Mouse (Mus musculus) stomach, postnatal 0 days (tissue): Measurements from ENCODE around the gene Mrps16. TPM values are rescaled to one million over a fixed set of nuclear protein-coding genes. Genes with fewer than 3 reads are reported as not detected.

Source experiments
- ATAC-seq: fragments of 200-750 bp; cut with Nextera tagmentation; 2 replicates; pipeline ENCODE4 v1.8.0; 2017; ENCODE audit not compliant: low FRiP score, low TSS enrichment
- DNase-seq: peaks from one replicate; pipeline ENCODE4 v3.0.0-alpha.2; 2016; ENCODE audit warnings: low spot score
- H3K27ac ChIP-seq: fragments of 300-500 bp; sonication (generic); replicated peaks from 2 replicates; pipeline ENCODE4 v1.5.1; 2014; ENCODE audit warnings: mild to moderate bottlenecking, control low read depth
- H3K27me3 ChIP-seq: fragments of 300-500 bp; sonication (generic); 2 replicates; pipeline ENCODE4 v1.6.1; 2014; ENCODE audit warnings: low read length; ENCODE audit not compliant: control insufficient read depth, insufficient read depth
- H3K36me3 ChIP-seq: fragments of 300-500 bp; sonication (generic); 2 replicates; pipeline ENCODE4 v1.6.1; 2014; ENCODE audit warnings: low read length, mixed read lengths; ENCODE audit not compliant: control insufficient read depth, insufficient read depth
- H3K4me1 ChIP-seq: fragments of 300-500 bp; sonication (generic); replicated peaks from 2 replicates; pipeline ENCODE4 v1.6.1; 2014; ENCODE audit warnings: antibody characterized with exemption; ENCODE audit not compliant: control insufficient read depth, insufficient read depth
- H3K4me2 ChIP-seq: fragments of 300-500 bp; sonication (generic); replicated peaks from 2 replicates; pipeline ENCODE4 v1.6.1; 2014; ENCODE audit warnings: low read depth, mild to moderate bottlenecking, control low read depth, moderate library complexity
- H3K4me3 ChIP-seq: fragments of 300-500 bp; sonication (generic); 2 replicates; pipeline ENCODE4 v1.5.1; 2014; ENCODE audit warnings: low read depth, low read length, control low read depth
- H3K9ac ChIP-seq: fragments of 300-500 bp; sonication (generic); 2 replicates; pipeline ENCODE4 v1.6.1; 2014; ENCODE audit warnings: mild to moderate bottlenecking, low read length, control low read depth, mixed read lengths
- H3K9me3 ChIP-seq: fragments of 300-500 bp; sonication (generic); 2 replicates; pipeline ENCODE4 v1.6.1; 2016; ENCODE audit warnings: low read length; ENCODE audit not compliant: control insufficient read depth
- CTCF ChIP-seq: IDR thresholded peaks from 2 replicates; pipeline ENCODE4 v1.5.1; 2016; ENCODE audit warnings: antibody characterized with exemption, low read depth, mild to moderate bottlenecking, moderate library complexity
- EP300 ChIP-seq: optimal IDR thresholded peaks from 2 replicates; pipeline ENCODE3; 2016; ENCODE audit warnings: antibody characterized with exemption
- WGBS: fragments of 180-500 bp; shearing (Covaris S2); extraction: QIAGEN DNeasy Blood & Tissue Kit; methylation state at CpG from one replicate; pipeline ENCODE4 v1.1.7; 2014; 5-methylcytosine and 5-hydroxymethylcytosine counted together
- polyA plus RNA-seq: library from polyadenylated mRNA; unstranded; fragments of >200 nt; fragmentation: Nextera tagmentation; extraction: Ambion mirVana; gene quantifications from 2 replicates; pipeline ENCODE4 v1.2.1, GENCODE M21; 2015

The Mrps16 gene
- polyA plus RNA-seq, 1 experiment from 2014 or later = 77.4 TPM

DNA sequence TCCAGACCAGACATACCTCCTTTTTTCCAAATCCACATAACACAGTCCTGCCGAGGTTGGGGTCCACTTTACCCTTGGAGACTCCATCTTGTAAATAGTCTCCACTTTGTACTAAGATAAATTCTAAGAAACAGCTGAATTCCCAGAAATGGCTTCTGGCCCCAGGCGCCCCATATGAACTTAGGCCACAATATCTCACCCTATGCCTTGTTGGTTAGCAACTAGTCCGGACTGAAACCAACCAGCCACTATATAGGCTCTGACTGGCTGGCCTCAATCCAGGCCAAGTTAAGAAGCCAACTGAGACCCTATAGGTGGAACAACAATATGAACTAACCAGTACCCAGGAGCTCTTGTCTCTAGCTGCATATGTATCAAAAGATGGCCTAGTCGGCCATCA lies 1.1 kb downstream of the Mrps16 start:
- Histone ChIP-seq H3K4me2 (no peak overlapping the region; the same call in 1 of the 2 replicates), H3K9me3 (no peaks in the 10 kb centered on the region), H3K4me1 (0 out of 2 replicates have a peak, but pooled peaks cover 4% of the 10 kb centered on the region), H3K27ac (no peak overlapping the region), H3K36me3 (0 out of 2 replicates have a peak, but pooled peaks cover 5% of the 10 kb centered on the region), H3K27me3 (no peaks in the 10 kb centered on the region), H3K4me3 (no peak overlapping the region; the same call in 1 of the 2 replicates), H3K9ac (no peak overlapping the region)
- DNase-seq (no peak), ATAC-seq (no peak)
- TF ChIP-seq EP300 = no peak
- TF ChIP-seq CTCF = no peak
- 79% methylated on average over 4 of the region's 4 CpGs for WGBS

DNA sequence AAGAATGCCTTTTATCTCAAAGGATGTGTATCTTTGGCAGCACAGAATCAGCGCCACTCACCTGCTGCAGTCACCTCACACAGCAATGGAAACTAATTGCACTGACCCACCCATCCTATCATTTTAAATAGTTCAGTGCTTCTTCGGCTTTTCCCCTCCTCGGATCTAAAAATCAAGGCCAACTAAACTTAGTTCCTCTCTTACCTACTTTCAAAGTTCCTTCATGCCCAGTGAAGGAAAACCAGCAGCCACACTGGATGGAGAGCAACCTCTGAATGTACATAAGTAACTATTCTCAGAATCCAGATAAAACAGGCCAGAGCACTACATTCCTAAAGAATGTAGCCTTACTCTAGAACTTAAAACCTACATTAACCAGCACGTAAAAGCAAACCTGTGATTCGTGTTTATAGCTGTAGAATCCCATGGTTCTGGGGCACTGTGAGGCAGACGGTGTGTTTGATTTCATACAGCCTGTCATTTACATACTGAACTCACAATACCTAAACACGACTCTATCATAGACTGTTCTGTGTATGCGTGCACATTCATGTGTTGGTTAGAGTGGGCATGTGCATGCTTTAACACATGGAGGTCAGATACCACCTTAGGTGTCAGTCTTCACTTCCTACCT lies 3.9 kb downstream of the Mrps16 start:
- H3K9ac ChIP-seq = no peak overlapping the region
- H3K27ac ChIP-seq = no peak overlapping the region
- ATAC-seq (no peak), DNase-seq (no peak)
- no peaks in the 10 kb centered on the region for H3K27me3 ChIP-seq
- H3K9me3 ChIP-seq = no peaks in the 10 kb centered on the region
- H3K4me1 ChIP-seq = 0 out of 2 replicates have a peak, but pooled peaks cover 4% of the 10 kb centered on the region
- H3K4me2 ChIP-seq = peak overlapping the region; percentile 85
- WGBS = 83% methylated on average over 8 of the region's 8 CpGs
- H3K36me3 ChIP-seq = 0 out of 2 replicates have a peak, but pooled peaks cover 5% of the 10 kb centered on the region
- peak overlapping the region; percentile 73; the same call in 1 of the 2 replicates for H3K4me3 ChIP-seq
- TF ChIP-seq EP300 = no peak
- no peak for TF ChIP-seq CTCF

DNA sequence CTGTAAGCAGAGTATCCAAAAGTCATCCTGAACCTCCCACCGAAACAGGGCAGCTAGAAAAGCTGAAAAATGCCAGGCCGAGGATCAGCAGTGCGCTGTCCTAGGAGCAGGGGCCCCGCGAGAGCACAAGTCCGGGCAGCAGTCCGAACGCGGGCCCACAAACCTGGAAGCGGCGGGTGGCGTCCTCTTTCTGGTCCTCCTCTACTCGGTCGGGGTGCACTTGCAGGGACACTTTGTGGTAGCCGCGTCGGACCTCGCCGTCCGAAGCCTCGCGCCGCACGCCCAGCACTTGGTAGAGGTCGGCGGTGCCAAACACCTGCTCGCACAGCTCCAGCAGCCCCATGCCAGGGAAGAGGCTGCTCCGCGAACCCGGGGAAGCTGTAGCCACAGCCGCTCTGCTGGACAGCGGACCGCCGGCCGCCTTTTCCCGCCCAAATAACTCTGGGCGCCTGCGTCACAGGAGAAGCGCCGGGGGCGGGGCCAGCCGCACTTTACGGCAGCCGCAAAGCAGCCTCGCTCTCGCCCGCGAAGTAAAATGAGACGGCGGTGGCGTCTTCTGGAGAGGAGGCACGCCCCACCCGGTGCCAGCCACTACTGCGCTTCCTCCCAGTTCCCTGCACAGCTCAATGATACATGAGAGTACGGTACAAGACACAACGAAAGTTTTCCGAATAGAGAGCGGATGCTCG lies 4.8 kb downstream of the Mrps16 start, which contains the start of gene Dnajc9:
Dnajc9 (minus strand) TSS at position 470 of the 689 bp plus-strand sequence.
- H3K27ac ChIP-seq = peak within 1 kb of the TSS; percentile 77
- 0 out of 2 replicates have a peak, but pooled peaks cover 4% of the 10 kb centered on the region for H3K4me1 ChIP-seq
- DNase-seq = peak; percentile 95
- under 1% methylated on average over 59 of the region's 59 CpGs for WGBS
- H3K27me3 ChIP-seq = no peaks in the 10 kb centered on the region
- no peaks in the 10 kb centered on the region for H3K9me3 ChIP-seq
- H3K36me3 ChIP-seq = 0 out of 2 replicates have a peak, but pooled peaks cover 5% of the 10 kb centered on the region
- peak; percentile 75 for ATAC-seq
- peak within 1 kb of the TSS; percentile 72 for H3K9ac ChIP-seq
- peak within 1 kb of the TSS; percentile 85 for H3K4me2 ChIP-seq
- peak within 1 kb of the TSS; percentile 73 for H3K4me3 ChIP-seq
- TF ChIP-seq CTCF (peak; percentile 15; the same call in 1 of the 2 replicates), EP300 (no peak)

DNA sequence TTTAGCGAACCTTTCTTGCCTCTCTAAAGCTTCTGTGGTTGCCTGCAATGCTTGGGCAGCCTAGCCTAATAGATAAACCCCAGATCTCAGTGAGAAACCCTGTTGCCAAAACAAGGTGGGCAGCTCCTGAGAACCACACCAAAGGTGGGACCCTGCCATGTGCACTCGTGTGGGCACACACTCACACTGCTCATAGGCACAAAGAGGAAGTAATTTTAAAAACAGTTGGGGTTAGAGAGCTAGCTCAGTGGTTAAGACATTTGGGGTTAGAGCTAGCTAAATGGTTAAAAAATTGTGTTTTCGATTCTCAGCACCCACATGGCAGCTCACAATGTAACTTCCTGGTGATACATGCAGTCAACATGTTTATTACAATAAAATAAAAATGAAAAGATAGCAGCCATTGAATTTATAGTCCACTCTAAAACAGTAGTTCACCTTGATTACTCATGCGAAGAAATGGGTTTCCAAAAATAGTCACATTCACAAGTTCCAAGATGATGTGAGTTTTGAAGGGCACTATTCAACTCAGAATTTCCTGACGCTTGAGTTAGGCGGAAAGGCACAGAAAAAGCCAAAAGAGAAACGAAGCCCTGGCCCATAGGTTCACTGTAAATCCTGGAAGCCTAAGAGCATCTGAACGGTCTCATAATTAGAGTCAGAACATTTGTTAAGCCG lies 13.5 kb downstream of the Mrps16 start:
- H3K27ac ChIP-seq = no peak overlapping the region
- H3K4me1 ChIP-seq = no peaks in the 10 kb centered on the region
- DNase-seq (no peak), ATAC-seq (no peak)
- no peak overlapping the region for H3K4me3 ChIP-seq
- TF ChIP-seq CTCF (no peak), EP300 (no peak)
- no peak overlapping the region for H3K4me2 ChIP-seq
- no peaks in the 10 kb centered on the region for H3K9me3 ChIP-seq
- WGBS = 88% methylated on average over 9 of the region's 9 CpGs
- no peaks in the 10 kb centered on the region for H3K27me3 ChIP-seq
- H3K36me3 ChIP-seq = peaks cover 4% of the 10 kb centered on the region; the same call in 1 of the 2 replicates
- H3K9ac ChIP-seq = no peak overlapping the region

DNA sequence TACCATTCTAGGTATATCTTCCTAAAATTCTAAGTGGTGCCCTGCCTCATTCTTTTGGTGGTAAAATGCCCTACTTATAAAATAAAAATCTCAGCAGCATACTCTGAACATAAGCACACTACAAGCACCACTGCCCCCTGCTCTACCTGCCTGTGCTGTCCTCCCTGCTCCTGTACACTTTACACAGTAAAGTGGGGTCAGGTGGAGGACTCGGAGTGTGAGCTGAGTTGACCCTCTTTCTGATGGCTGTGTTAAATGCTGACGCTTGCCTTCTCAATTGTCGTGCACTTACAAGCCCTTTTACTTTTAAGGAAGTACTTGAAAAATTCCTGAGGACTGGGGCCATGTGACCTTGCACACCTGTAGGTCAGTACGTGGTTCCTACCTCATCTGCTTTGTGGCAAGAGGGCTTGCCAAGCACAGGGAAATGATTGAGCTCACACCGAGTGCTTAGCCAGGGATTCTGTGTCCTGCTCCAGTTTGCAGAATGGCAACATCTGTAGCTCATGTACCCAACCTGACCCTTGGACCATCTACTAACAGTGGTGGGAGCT lies 14.3 kb downstream of the Mrps16 start:
- DNase-seq (no peak), ATAC-seq (no peak)
- Histone ChIP-seq H3K36me3 (peaks cover 5% of the 10 kb centered on the region; the same call in 1 of the 2 replicates), H3K4me3 (no peak overlapping the region), H3K4me2 (no peak overlapping the region), H3K4me1 (no peaks in the 10 kb centered on the region), H3K9me3 (no peaks in the 10 kb centered on the region), H3K27ac (no peak overlapping the region), H3K9ac (no peak overlapping the region), H3K27me3 (no peaks in the 10 kb centered on the region)
- 69% methylated on average over 5 of the region's 5 CpGs for WGBS
- TF ChIP-seq CTCF = no peak
- TF ChIP-seq EP300 = no peak
